Mouse (Mus musculus) forebrain, embryonic 14.5 days (tissue): ENCODE data around the gene Wfdc9. TPM values are rescaled to one million over a fixed set of nuclear protein-coding genes. Genes with fewer than 3 reads are reported as not detected.

Experiments
- ATAC-seq: fragments of 200-750 bp; cut with Nextera tagmentation; 2 replicates; pipeline ENCODE4 v1.8.0; 2017; ENCODE audit warnings: mild to moderate bottlenecking, moderate library complexity
- DNase-seq: peaks from one replicate; pipeline ENCODE4 v3.0.0-alpha.2; 2015; ENCODE audit warnings: low spot score
- H3K27ac ChIP-seq: fragments of 300-500 bp; sonication (generic); 2 replicates; pipeline ENCODE4 v1.5.1; 2014; ENCODE audit warnings: low read depth, mild to moderate bottlenecking, control low read depth, low read length, moderate library complexity
- H3K27me3 ChIP-seq: fragments of 300-500 bp; sonication (generic); replicated peaks from 2 replicates; pipeline ENCODE4 v1.6.1; 2014; ENCODE audit warnings: low read length, control low read depth, mixed read lengths; ENCODE audit not compliant: control insufficient read depth, insufficient read depth
- H3K36me3 ChIP-seq: fragments of 300-500 bp; sonication (generic); 2 replicates; pipeline ENCODE4 v1.6.1; 2014; ENCODE audit warnings: low read length, control low read depth; ENCODE audit not compliant: control insufficient read depth, insufficient read depth
- H3K4me1 ChIP-seq: fragments of 300-500 bp; sonication (generic); 2 replicates; pipeline ENCODE4 v1.6.1; 2014; ENCODE audit warnings: antibody characterized with exemption, low read length, control low read depth; ENCODE audit not compliant: control insufficient read depth, insufficient read depth
- H3K4me2 ChIP-seq: fragments of 300-500 bp; sonication (generic); 2 replicates; pipeline ENCODE4 v1.6.1; 2014; ENCODE audit warnings: mild to moderate bottlenecking, control low read depth, low read length
- H3K4me3 ChIP-seq: fragments of 300-500 bp; sonication (generic); 2 replicates; pipeline ENCODE4 v1.5.1; 2014; ENCODE audit warnings: low read depth, low read length, control low read depth
- H3K9ac ChIP-seq: fragments of 300-500 bp; sonication (generic); 2 replicates; pipeline ENCODE4 v1.6.1; 2014; ENCODE audit warnings: mild to moderate bottlenecking, low read length, control low read depth, moderate library complexity
- H3K9me3 ChIP-seq: fragments of 300-500 bp; sonication (generic); replicated peaks from 2 replicates; pipeline ENCODE4 v1.6.1; 2016; ENCODE audit warnings: low read length, control low read depth, mixed read lengths; ENCODE audit not compliant: control insufficient read depth
- WGBS: fragments of 180-500 bp; shearing (Covaris S2); extraction: QIAGEN DNeasy Blood & Tissue Kit; methylation state at CpG from one replicate; pipeline ENCODE4 v1.1.7; 2014; 5-methylcytosine and 5-hydroxymethylcytosine counted together
- polyA plus RNA-seq: library from polyadenylated mRNA; unstranded; fragments of >200 nt; fragmentation: Nextera tagmentation; extraction: Ambion mirVana; gene quantifications from 2 replicates; pipeline ENCODE4 v1.2.1, GENCODE M21; 2014

Gene Wfdc9
- polyA plus RNA-seq, 1 experiment from 2014 or later, result not detected

GRCm38 (mm10) chr2:164604411-164604810 lies 52.0 kb downstream of the Wfdc9 start:
- H3K9me3 ChIP-seq, result no peaks in the 10 kb centered on the region
- H3K9ac ChIP-seq, result no peak overlapping the region
- no peak overlapping the region for H3K4me2 ChIP-seq
- no peaks in the 10 kb centered on the region for H3K27me3 ChIP-seq
- no peak overlapping the region for H3K4me3 ChIP-seq
- no peaks in the 10 kb centered on the region for H3K36me3 ChIP-seq
- no peak overlapping the region for H3K27ac ChIP-seq
- no peak for ATAC-seq
- DNase-seq, result no peak
- no peaks in the 10 kb centered on the region for H3K4me1 ChIP-seq
- WGBS, result 87% methylated on average over 8 of the region's 8 CpGs

DNA sequence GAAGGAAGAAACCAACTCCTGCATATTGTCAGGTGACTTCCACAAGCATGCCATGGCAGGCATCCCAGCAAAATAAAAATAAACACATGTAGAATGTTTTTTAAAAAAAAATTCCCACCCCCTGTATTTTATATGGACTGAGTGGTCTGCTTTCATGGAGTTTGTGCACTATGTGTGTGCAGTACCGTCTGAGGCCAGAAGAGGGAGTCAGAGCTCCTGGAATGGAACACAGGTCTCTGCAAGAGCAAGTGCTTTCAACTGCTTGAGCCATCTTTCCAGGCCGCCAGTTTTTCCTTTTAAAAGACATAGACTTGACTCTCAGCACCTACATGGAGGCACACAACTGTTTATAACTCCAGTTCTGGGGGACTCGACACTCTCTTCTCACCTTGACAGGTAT lies 52.9 kb downstream of the Wfdc9 start:
- Histone ChIP-seq H3K4me1 (no peaks in the 10 kb centered on the region), H3K9ac (no peak overlapping the region), H3K4me3 (no peak overlapping the region), H3K9me3 (no peaks in the 10 kb centered on the region), H3K36me3 (no peaks in the 10 kb centered on the region), H3K27ac (no peak overlapping the region), H3K4me2 (no peak overlapping the region), H3K27me3 (no peaks in the 10 kb centered on the region)
- no peak for DNase-seq
- 89% methylated on average over 3 of the region's 3 CpGs for WGBS
- no peak for ATAC-seq

GRCm38 (mm10) chr2:164600179-164600578 lies 56.2 kb downstream of the Wfdc9 start:
- H3K9me3 ChIP-seq, result no peaks in the 10 kb centered on the region
- H3K27me3 ChIP-seq, result no peaks in the 10 kb centered on the region
- no peak overlapping the region for H3K4me2 ChIP-seq
- no peak overlapping the region for H3K4me3 ChIP-seq
- H3K27ac ChIP-seq, result no peak overlapping the region
- H3K9ac ChIP-seq, result no peak overlapping the region
- WGBS, result 67% methylated on average over 3 of the region's 3 CpGs
- ATAC-seq, result no peak
- H3K4me1 ChIP-seq, result no peaks in the 10 kb centered on the region
- H3K36me3 ChIP-seq, result no peaks in the 10 kb centered on the region
- DNase-seq, result no peak

Other genes with a start within 250 kb of the Wfdc9 start
- 3.9 and 4.2 TPM in 2 replicates for gene Sdc4, start 212.7 kb downstream of the Wfdc9 start, polyA plus RNA-seq
- gene Sys1, start 199.6 kb downstream of the Wfdc9 start, polyA plus RNA-seq, result 76.3 and 86.6 TPM in 2 replicates
- 6.2 and 8.9 TPM in 2 replicates for gene Gm20458, start 195.6 kb downstream of the Wfdc9 start, polyA plus RNA-seq
- gene Trp53tg5, start 182.9 kb downstream of the Wfdc9 start, polyA plus RNA-seq, result not detected in 2 replicates
- 3.5 and 4.9 TPM in 2 replicates for gene Dbndd2, start 170.5 kb downstream of the Wfdc9 start, polyA plus RNA-seq
- 66.8 and 72.2 TPM in 2 replicates for gene Pigt, start 159.1 kb downstream of the Wfdc9 start, polyA plus RNA-seq
- 5.2 and 5.8 TPM in 2 replicates for gene Wfdc2, start 94.2 kb downstream of the Wfdc9 start, polyA plus RNA-seq
- not detected in 2 replicates for gene Spint3, start 83.1 kb downstream of the Wfdc9 start, polyA plus RNA-seq
- gene Wfdc6a, start 71.1 kb downstream of the Wfdc9 start, polyA plus RNA-seq, result not detected in 2 replicates
- not detected in 2 replicates for gene Eppin, start 63.0 kb downstream of the Wfdc9 start, polyA plus RNA-seq
- gene Wfdc6b, start 43.1 kb downstream of the Wfdc9 start, polyA plus RNA-seq, result not detected in 2 replicates
- not detected in 2 replicates for gene Wfdc8, start 43.0 kb downstream of the Wfdc9 start, polyA plus RNA-seq
- not detected in 2 replicates for gene Wfdc16, start 17.8 kb downstream of the Wfdc9 start, polyA plus RNA-seq
- gene Wfdc10, start 537 bp downstream of the Wfdc9 start, polyA plus RNA-seq, result not detected in 2 replicates
- not detected in 2 replicates for gene Wfdc11, start 17.5 kb upstream of the Wfdc9 start, polyA plus RNA-seq
- not detected in 2 replicates for gene Wfdc13, start 28.5 kb upstream of the Wfdc9 start, polyA plus RNA-seq
- not detected in 2 replicates for gene Spint4, start 41.9 kb upstream of the Wfdc9 start, polyA plus RNA-seq
- not detected in 2 replicates for gene Spint5, start 58.7 kb upstream of the Wfdc9 start, polyA plus RNA-seq
- 0.35 and 0.77 TPM in 2 replicates for gene Wfdc3, start 89.3 kb upstream of the Wfdc9 start, polyA plus RNA-seq
- gene Dnttip1, start 89.4 kb upstream of the Wfdc9 start, polyA plus RNA-seq, result 62.2 and 64.9 TPM in 2 replicates
- 162 and 198 TPM in 2 replicates for gene Ube2c, start 113.3 kb upstream of the Wfdc9 start, polyA plus RNA-seq
- not detected in 2 replicates for gene Tnnc2, start 123.4 kb upstream of the Wfdc9 start, polyA plus RNA-seq
- gene Snx21, start 129.2 kb upstream of the Wfdc9 start, polyA plus RNA-seq, result 20.4 and 22.8 TPM in 2 replicates
- 12.0 and 14.3 TPM in 2 replicates for gene Acot8, start 148.3 kb upstream of the Wfdc9 start, polyA plus RNA-seq
- gene Zswim3, start 148.5 kb upstream of the Wfdc9 start, polyA plus RNA-seq, result 13.0 and 15.0 TPM in 2 replicates
- 19.5 and 23.5 TPM in 2 replicates for gene Zswim1, start 166.1 kb upstream of the Wfdc9 start, polyA plus RNA-seq
- 0.30 TPM in 1 of 2 replicates, not detected in the other for gene Spata25, start 172.0 kb upstream of the Wfdc9 start, polyA plus RNA-seq
- gene Ctsa, start 176.3 kb upstream of the Wfdc9 start, polyA plus RNA-seq, result 79.5 and 84.4 TPM in 2 replicates
- 3.9 and 5.8 TPM in 2 replicates for gene Neurl2, start 176.9 kb upstream of the Wfdc9 start, polyA plus RNA-seq
- gene Pltp, start 201.1 kb upstream of the Wfdc9 start, polyA plus RNA-seq, result 58.4 and 80.3 TPM in 2 replicates
- gene Pcif1, start 222.7 kb upstream of the Wfdc9 start, polyA plus RNA-seq, result 83.9 and 85.1 TPM in 2 replicates